Mouse (Mus musculus): ENCODE measurements around the gene Mtmr12.

GRCm38 (mm10) chr15:12319889-12320288 is 115.1 kb downstream of the Mtmr12 start:
- no peak for TF ChIP-seq CTCF (IDR thresholded peaks at IDR 0.05; ENCODE audit: control insufficient read depth, insufficient read depth, low read length)
- TF ChIP-seq POLR2A (IDR thresholded peaks at IDR 0.05; ENCODE audit: borderline replicate concordance, control insufficient read depth, low read depth, low read length): no peak

All from bone marrow, adult 2 months (tissue).